Mouse (Mus musculus) bone marrow, adult 2 months (tissue): ENCODE measurements at regions not wholly inside any gene's neighbourhood (a gene's known extent, or its start where the extent isn't known, plus 50 kb on each side); places are given as distances from the start of the nearest gene placed in this dataset.

ENCODE experiments used
- CTCF ChIP-seq: fragments of 200-500 bp; IDR thresholded peaks from 2 replicates; pipeline ENCODE4 v1.5.1; 2011; ENCODE audit warnings: low read length, control low read depth; ENCODE audit not compliant: control insufficient read depth, insufficient read depth
- POLR2A ChIP-seq: fragments of 200-500 bp; IDR thresholded peaks from 2 replicates; pipeline ENCODE4 v1.6.1; 2011; ENCODE audit warnings: low read depth, mild to moderate bottlenecking, control low read depth, low read length, borderline replicate concordance; ENCODE audit not compliant: control insufficient read depth

GRCm38 (mm10) chr11:111555615-111556014 lies 489.7 kb downstream of the Kcnj2 start:
- TF ChIP-seq POLR2A (no peak), CTCF (no peak)
